Mouse (Mus musculus): ENCODE data around the gene Itgb1bp1. TPM values are rescaled to one million over a fixed set of nuclear protein-coding genes. Genes with fewer than 3 reads are reported as not detected.

The Itgb1bp1 gene
- polyA plus RNA-seq (2016; fragmentation: Nextera tagmentation; extraction: Ambion mirVana), result 37.2 and 39.2 TPM in 2 replicates

GRCm38 (mm10) chr12:21286243-21286622, at the start of gene Itgb1bp1:
Gene Itgb1bp1, minus strand, starts transcription at chr12:21286284.
- ATAC-seq (ENCODE audit: low FRiP score), result peak; percentile 97
- under 1% methylated on average over 28 of the region's 28 CpGs for WGBS
- peak within 1 kb of the TSS; percentile 76 for H3K4me2 ChIP-seq
- H3K4me1 ChIP-seq, result peaks cover 19% of the 10 kb centered on the region
- H3K27ac ChIP-seq, result peak within 1 kb of the TSS; percentile 86
- peak within 1 kb of the TSS; percentile 74 for H3K9ac ChIP-seq
- peak within 1 kb of the TSS; percentile 80 for H3K4me3 ChIP-seq (replicated peaks)
- H3K27me3 ChIP-seq, result no peaks in the 10 kb centered on the region
- peaks cover 3% of the 10 kb centered on the region for H3K36me3 ChIP-seq (replicated peaks)
- H3K9me3 ChIP-seq, result no peaks in the 10 kb centered on the region

GRCm38 (mm10) chr12:21335869-21336268, 49.8 kb upstream of the Itgb1bp1 start:
- H3K36me3 ChIP-seq (replicated peaks), result peaks cover 77% of the 10 kb centered on the region
- no peak overlapping the region for H3K4me2 ChIP-seq
- 90% methylated on average over 7 of the region's 7 CpGs for WGBS
- H3K4me3 ChIP-seq (replicated peaks), result no peak overlapping the region
- H3K9ac ChIP-seq, result no peak overlapping the region
- no peaks in the 10 kb centered on the region for H3K4me1 ChIP-seq
- no peak for ATAC-seq (ENCODE audit: low FRiP score)
- no peaks in the 10 kb centered on the region for H3K27me3 ChIP-seq
- no peak overlapping the region for H3K27ac ChIP-seq
- H3K9me3 ChIP-seq, result no peaks in the 10 kb centered on the region

- no peak overlapping the region for H3K27ac ChIP-seq
- ATAC-seq (ENCODE audit: low FRiP score), result no peak
- no peak overlapping the region for H3K9ac ChIP-seq
- H3K4me3 ChIP-seq (replicated peaks), result no peak overlapping the region
- peaks cover 75% of the 10 kb centered on the region for H3K36me3 ChIP-seq (replicated peaks)
- H3K9me3 ChIP-seq, result no peaks in the 10 kb centered on the region
- no peak overlapping the region for H3K4me2 ChIP-seq
- H3K27me3 ChIP-seq, result no peaks in the 10 kb centered on the region
- H3K4me1 ChIP-seq, result no peaks in the 10 kb centered on the region
- 96% methylated on average over 5 of the region's 5 CpGs for WGBS
These were observed 47.7 kb upstream of the Itgb1bp1 start for GRCm38 (mm10) chr12:21333766-21334165.

- no peak overlapping the region for H3K4me3 ChIP-seq (replicated peaks)
- no peak for ATAC-seq (ENCODE audit: low FRiP score)
- no peak overlapping the region for H3K4me2 ChIP-seq
- no peaks in the 10 kb centered on the region for H3K4me1 ChIP-seq
- H3K27me3 ChIP-seq, result no peaks in the 10 kb centered on the region
- no peaks in the 10 kb centered on the region for H3K9me3 ChIP-seq
- no peak overlapping the region for H3K9ac ChIP-seq
- H3K27ac ChIP-seq, result no peak overlapping the region
- WGBS, result 95% methylated on average over 7 of the region's 7 CpGs
- H3K36me3 ChIP-seq (replicated peaks), result peaks cover 78% of the 10 kb centered on the region
These were observed 46.9 kb upstream of the Itgb1bp1 start for GRCm38 (mm10) chr12:21333021-21333420.

GRCm38 (mm10) chr12:21331711-21332110, 45.6 kb upstream of the Itgb1bp1 start:
- Histone ChIP-seq H3K27ac (no peak overlapping the region), H3K36me3 (replicated peaks) (peaks cover 87% of the 10 kb centered on the region), H3K4me3 (replicated peaks) (no peak overlapping the region), H3K9me3 (no peaks in the 10 kb centered on the region), H3K27me3 (no peaks in the 10 kb centered on the region), H3K4me2 (no peak overlapping the region), H3K9ac (no peak overlapping the region), H3K4me1 (no peaks in the 10 kb centered on the region)
- no peak for ATAC-seq (ENCODE audit: low FRiP score)
- WGBS, result 81% methylated on average over 6 of the region's 6 CpGs

- Histone ChIP-seq H3K4me3 (replicated peaks) (no peak overlapping the region), H3K4me2 (no peak overlapping the region), H3K36me3 (replicated peaks) (peaks cover 88% of the 10 kb centered on the region), H3K4me1 (no peaks in the 10 kb centered on the region), H3K27ac (no peak overlapping the region), H3K9ac (no peak overlapping the region), H3K27me3 (no peaks in the 10 kb centered on the region), H3K9me3 (no peaks in the 10 kb centered on the region)
- 93% methylated on average over 10 of the region's 10 CpGs for WGBS
- no peak for ATAC-seq (ENCODE audit: low FRiP score)
These were observed 45.0 kb upstream of the Itgb1bp1 start for GRCm38 (mm10) chr12:21330961-21331576.

GRCm38 (mm10) chr12:21329661-21330400, 43.7 kb upstream of the Itgb1bp1 start:
- Histone ChIP-seq H3K4me1 (no peaks in the 10 kb centered on the region), H3K27ac (no peak overlapping the region), H3K9ac (no peak overlapping the region), H3K27me3 (no peaks in the 10 kb centered on the region), H3K4me3 (replicated peaks) (no peak overlapping the region), H3K36me3 (replicated peaks) (peaks cover 88% of the 10 kb centered on the region), H3K9me3 (no peaks in the 10 kb centered on the region), H3K4me2 (no peak overlapping the region)
- no peak for ATAC-seq (ENCODE audit: low FRiP score)
- WGBS, result 92% methylated on average over 9 of the region's 9 CpGs

GRCm38 (mm10) chr12:21326325-21326724, 40.2 kb upstream of the Itgb1bp1 start:
- Histone ChIP-seq H3K4me3 (replicated peaks) (no peak overlapping the region), H3K36me3 (replicated peaks) (peaks cover 83% of the 10 kb centered on the region), H3K4me1 (no peaks in the 10 kb centered on the region), H3K27me3 (no peaks in the 10 kb centered on the region), H3K9ac (no peak overlapping the region), H3K27ac (no peak overlapping the region), H3K9me3 (no peaks in the 10 kb centered on the region), H3K4me2 (no peak overlapping the region)
- 94% methylated on average over 3 of the region's 3 CpGs for WGBS
- ATAC-seq (ENCODE audit: low FRiP score), result no peak

GRCm38 (mm10) chr12:21325266-21325665, 39.2 kb upstream of the Itgb1bp1 start:
- WGBS, result 90% methylated on average over 8 of the region's 8 CpGs
- Histone ChIP-seq H3K27me3 (no peaks in the 10 kb centered on the region), H3K4me2 (no peak overlapping the region), H3K9ac (no peak overlapping the region), H3K36me3 (replicated peaks) (peaks cover 85% of the 10 kb centered on the region), H3K4me1 (no peaks in the 10 kb centered on the region), H3K27ac (no peak overlapping the region), H3K9me3 (no peaks in the 10 kb centered on the region), H3K4me3 (replicated peaks) (no peak overlapping the region)
- ATAC-seq (ENCODE audit: low FRiP score), result no peak

- H3K4me2 ChIP-seq, result no peak overlapping the region
- no peak overlapping the region for H3K9ac ChIP-seq
- 83% methylated on average over 5 of the region's 5 CpGs for WGBS
- no peaks in the 10 kb centered on the region for H3K4me1 ChIP-seq
- no peak overlapping the region for H3K27ac ChIP-seq
- H3K9me3 ChIP-seq, result no peaks in the 10 kb centered on the region
- H3K36me3 ChIP-seq (replicated peaks), result peaks cover 82% of the 10 kb centered on the region
- ATAC-seq (ENCODE audit: low FRiP score), result no peak
- H3K4me3 ChIP-seq (replicated peaks), result no peak overlapping the region
- no peaks in the 10 kb centered on the region for H3K27me3 ChIP-seq
These were observed 38.0 kb upstream of the Itgb1bp1 start for GRCm38 (mm10) chr12:21324101-21324500.

GRCm38 (mm10) chr12:21322856-21323255, 36.8 kb upstream of the Itgb1bp1 start:
- WGBS, result 91% methylated on average over 9 of the region's 9 CpGs
- Histone ChIP-seq H3K36me3 (replicated peaks) (peaks cover 70% of the 10 kb centered on the region), H3K9me3 (no peaks in the 10 kb centered on the region), H3K9ac (no peak overlapping the region), H3K27ac (no peak overlapping the region), H3K4me2 (no peak overlapping the region), H3K4me1 (no peaks in the 10 kb centered on the region), H3K27me3 (no peaks in the 10 kb centered on the region), H3K4me3 (replicated peaks) (no peak overlapping the region)
- ATAC-seq (ENCODE audit: low FRiP score), result no peak

GRCm38 (mm10) chr12:21322296-21322695, 36.2 kb upstream of the Itgb1bp1 start:
- 85% methylated on average over 4 of the region's 4 CpGs for WGBS
- no peak overlapping the region for H3K9ac ChIP-seq
- peaks cover 66% of the 10 kb centered on the region for H3K36me3 ChIP-seq (replicated peaks)

GRCm38 (mm10) chr12:21321170-21321569, 35.1 kb upstream of the Itgb1bp1 start:
- H3K36me3 ChIP-seq (replicated peaks), result peaks cover 55% of the 10 kb centered on the region
- no peak for ATAC-seq (ENCODE audit: low FRiP score)
- H3K27me3 ChIP-seq, result no peaks in the 10 kb centered on the region
- 87% methylated on average over 9 of the region's 9 CpGs for WGBS
- no peak overlapping the region for H3K4me3 ChIP-seq (replicated peaks)
- no peak overlapping the region for H3K4me2 ChIP-seq
- no peak overlapping the region for H3K9ac ChIP-seq
- H3K9me3 ChIP-seq, result no peaks in the 10 kb centered on the region
- peaks cover 9% of the 10 kb centered on the region for H3K4me1 ChIP-seq
- H3K27ac ChIP-seq, result no peak overlapping the region

More at GRCm38 (mm10) chr12:21322296-21322695, 36.2 kb upstream of the Itgb1bp1 start:
- Histone ChIP-seq H3K4me3 (replicated peaks) (no peak overlapping the region), H3K9me3 (no peaks in the 10 kb centered on the region), H3K27me3 (no peaks in the 10 kb centered on the region), H3K4me1 (peaks cover 3% of the 10 kb centered on the region), H3K27ac (no peak overlapping the region), H3K4me2 (no peak overlapping the region)
- ATAC-seq (ENCODE audit: low FRiP score), result no peak
